Mouse (Mus musculus) intestine, embryonic 14.5 days (tissue): ENCODE results near the gene Ikzf3. TPM values are rescaled to one million over a fixed set of nuclear protein-coding genes. Genes with fewer than 3 reads are reported as not detected.
A peak's percentile ranks its signal among the peaks of the same experiment; 100 is the strongest.

Experiments used
- ATAC-seq: fragments of 200-750 bp; cut with Nextera tagmentation; replicated peaks from 2 replicates; pipeline ENCODE4 v1.8.0; 2017; ENCODE audit warnings: low read depth, moderate number of reproducible peaks, moderate TSS enrichment, moderate library complexity; ENCODE audit not compliant: low FRiP score, low TSS enrichment
- DNase-seq: peaks from one replicate; pipeline ENCODE4 v3.0.0-alpha.2; 2018; ENCODE audit warnings: low spot score
- H3K27ac ChIP-seq: fragments of 300-500 bp; sonication (generic); 2 replicates; pipeline ENCODE4 v1.5.1; 2014; ENCODE audit warnings: low read depth, mild to moderate bottlenecking, control low read depth
- H3K27me3 ChIP-seq: fragments of 300-500 bp; sonication (generic); replicated peaks from 2 replicates; pipeline ENCODE4 v1.6.1; 2014; ENCODE audit warnings: low read length, control low read depth; ENCODE audit not compliant: control insufficient read depth, insufficient read depth
- H3K36me3 ChIP-seq: fragments of 300-500 bp; sonication (generic); 2 replicates; pipeline ENCODE4 v1.6.1; 2014; ENCODE audit warnings: low read length, control low read depth; ENCODE audit not compliant: control insufficient read depth, insufficient read depth
- H3K4me1 ChIP-seq: fragments of 300-500 bp; sonication (generic); replicated peaks from 2 replicates; pipeline ENCODE4 v1.6.1; 2014; ENCODE audit warnings: low read length, control low read depth, mixed read lengths; ENCODE audit not compliant: control insufficient read depth, insufficient read depth
- H3K4me2 ChIP-seq: fragments of 300-500 bp; sonication (generic); 2 replicates; pipeline ENCODE4 v1.6.1; 2014; ENCODE audit warnings: low read length
- H3K4me3 ChIP-seq: fragments of 300-500 bp; sonication (generic); 2 replicates; pipeline ENCODE4 v1.5.1; 2014; ENCODE audit warnings: low read depth, low read length, control low read depth, mixed read lengths
- H3K9ac ChIP-seq: fragments of 300-500 bp; sonication (generic); 2 replicates; pipeline ENCODE4 v1.6.1; 2014; ENCODE audit warnings: mild to moderate bottlenecking, low read length
- H3K9me3 ChIP-seq: fragments of 300-500 bp; sonication (generic); 2 replicates; pipeline ENCODE4 v1.6.1; 2016; ENCODE audit warnings: low read length, control low read depth; ENCODE audit not compliant: control insufficient read depth
- WGBS: fragments of 180-500 bp; shearing (Covaris S2); extraction: QIAGEN DNeasy Blood & Tissue Kit; methylation state at CpG from one replicate; pipeline ENCODE4 v1.1.7; 2014; 5-methylcytosine and 5-hydroxymethylcytosine counted together
- polyA plus RNA-seq: library from polyadenylated mRNA; unstranded; fragments of >200 nt; fragmentation: Nextera tagmentation; extraction: Ambion mirVana; gene quantifications from 2 replicates; pipeline ENCODE4 v1.2.1, GENCODE M21; 2014

The Ikzf3 gene
- polyA plus RNA-seq, 1 experiment from 2014 or later: 0.19 TPM

- Histone ChIP-seq H3K4me2 (no peak overlapping the region), H3K27me3 (peaks cover 12% of the 10 kb centered on the region), H3K9me3 (no peaks in the 10 kb centered on the region), H3K27ac (no peak overlapping the region), H3K4me1 (no peaks in the 10 kb centered on the region), H3K36me3 (no peaks in the 10 kb centered on the region), H3K4me3 (no peak overlapping the region), H3K9ac (no peak overlapping the region)
- no peak for ATAC-seq
- DNase-seq: no peak
- 84% methylated on average over 9 of the region's 9 CpGs for WGBS
Measured at GRCm38 (mm10) chr11:98463911-98464310, 81.9 kb downstream of the Ikzf3 start.

- H3K4me3 ChIP-seq: no peak overlapping the region
- ATAC-seq: no peak
- no peak for DNase-seq
- no peaks in the 10 kb centered on the region for H3K9me3 ChIP-seq
- H3K4me1 ChIP-seq: peaks cover 6% of the 10 kb centered on the region; the same call in 1 of the 2 replicates
- H3K4me2 ChIP-seq: no peak overlapping the region
- H3K27ac ChIP-seq: no peak overlapping the region
- H3K9ac ChIP-seq: no peak overlapping the region
- peaks cover 20% of the 10 kb centered on the region for H3K27me3 ChIP-seq
- WGBS: 86% methylated on average over 6 of the region's 6 CpGs
- no peaks in the 10 kb centered on the region for H3K36me3 ChIP-seq
Measured at GRCm38 (mm10) chr11:98462255-98462654, 83.6 kb downstream of the Ikzf3 start.

GRCm38 (mm10) chr11:98461109-98461720 lies 84.6 kb downstream of the Ikzf3 start:
- Histone ChIP-seq H3K36me3 (no peaks in the 10 kb centered on the region), H3K27ac (no peak overlapping the region), H3K4me1 (peaks cover 6% of the 10 kb centered on the region; the same call in 1 of the 2 replicates), H3K27me3 (peaks cover 20% of the 10 kb centered on the region), H3K9ac (no peak overlapping the region), H3K4me2 (no peak overlapping the region), H3K4me3 (no peak overlapping the region), H3K9me3 (no peaks in the 10 kb centered on the region)
- no peak for DNase-seq
- 57% methylated on average over 6 of the region's 6 CpGs for WGBS
- ATAC-seq: no peak

GRCm38 (mm10) chr11:98459860-98460259 lies 86.0 kb downstream of the Ikzf3 start:
- no peak overlapping the region for H3K27ac ChIP-seq
- no peak overlapping the region for H3K4me3 ChIP-seq
- peaks cover 20% of the 10 kb centered on the region for H3K27me3 ChIP-seq
- peaks cover 6% of the 10 kb centered on the region; the same call in 1 of the 2 replicates for H3K4me1 ChIP-seq
- no peak overlapping the region for H3K9ac ChIP-seq
- H3K36me3 ChIP-seq: peaks cover 3% of the 10 kb centered on the region; the same call in 1 of the 2 replicates
- H3K4me2 ChIP-seq: no peak overlapping the region
- DNase-seq: no peak
- WGBS: 80% methylated on average over 9 of the region's 9 CpGs
- no peaks in the 10 kb centered on the region for H3K9me3 ChIP-seq
- ATAC-seq: no peak

- WGBS: 26% methylated on average over 11 of the region's 11 CpGs
- Histone ChIP-seq H3K4me2 (no peak overlapping the region), H3K4me3 (no peak overlapping the region), H3K36me3 (peaks cover 3% of the 10 kb centered on the region; the same call in 1 of the 2 replicates), H3K9ac (no peak overlapping the region), H3K9me3 (no peaks in the 10 kb centered on the region), H3K27me3 (peaks cover 20% of the 10 kb centered on the region), H3K4me1 (peaks cover 6% of the 10 kb centered on the region; the same call in 1 of the 2 replicates), H3K27ac (no peak overlapping the region)
- DNase-seq: no peak
- no peak for ATAC-seq
Measured at GRCm38 (mm10) chr11:98459071-98459741, 86.6 kb downstream of the Ikzf3 start.

DNA sequence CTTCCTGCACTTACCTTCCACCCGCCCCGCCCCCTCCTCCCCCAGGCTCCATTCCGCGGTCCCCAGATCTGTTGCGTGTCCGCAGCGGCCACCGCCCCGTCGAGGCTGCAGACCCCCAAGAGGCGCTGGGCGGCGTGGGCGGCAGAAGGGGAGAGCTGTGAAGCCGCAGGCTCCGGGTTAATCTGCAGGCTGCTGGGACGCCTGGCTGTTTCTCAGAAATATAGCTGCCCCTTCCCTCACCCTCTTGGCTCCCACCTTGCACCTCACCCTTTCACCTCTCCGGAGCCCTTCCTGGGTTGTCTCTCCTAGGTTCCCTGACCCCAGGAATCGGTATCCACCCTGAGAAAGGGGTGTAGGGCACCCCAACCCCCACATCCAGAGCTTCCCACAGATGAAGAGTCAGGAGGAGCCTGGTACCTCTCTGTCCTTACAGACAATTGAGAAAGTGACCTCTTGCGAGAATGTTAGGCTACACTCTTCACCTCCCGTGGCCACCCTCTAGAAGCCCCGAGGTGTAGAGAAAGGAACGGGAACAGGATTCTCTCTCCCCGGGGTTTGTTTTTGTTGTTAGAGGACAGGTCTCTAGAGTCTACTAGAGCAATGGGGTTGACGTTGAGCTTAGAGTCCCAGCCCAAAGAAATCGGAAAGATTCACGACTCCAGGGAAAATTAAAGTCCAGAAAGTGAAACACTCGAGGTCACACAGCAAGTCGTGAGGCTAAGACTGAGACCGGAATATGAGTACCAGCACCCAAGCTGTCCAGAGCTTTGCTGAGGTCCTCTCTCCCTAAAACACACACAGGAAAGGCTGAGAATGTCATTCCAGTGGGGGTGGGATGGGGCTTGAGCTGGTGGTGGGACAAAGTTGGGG lies 87.5 kb downstream of the Ikzf3 start:
- no peak overlapping the region for H3K27ac ChIP-seq
- H3K9me3 ChIP-seq: no peaks in the 10 kb centered on the region
- ATAC-seq (no peak; the same call in none of the 2 replicates), DNase-seq (peak; percentile 66)
- H3K4me1 ChIP-seq: peaks cover 6% of the 10 kb centered on the region; the same call in 1 of the 2 replicates
- H3K9ac ChIP-seq: peak overlapping the region; percentile 49
- 4% methylated on average over 28 of the region's 30 CpGs for WGBS
- peak overlapping the region; percentile 53 for H3K4me3 ChIP-seq
- H3K27me3 ChIP-seq: peaks cover 20% of the 10 kb centered on the region
- H3K36me3 ChIP-seq: peaks cover 3% of the 10 kb centered on the region; the same call in 1 of the 2 replicates
- peak overlapping the region; percentile 67 for H3K4me2 ChIP-seq

DNA sequence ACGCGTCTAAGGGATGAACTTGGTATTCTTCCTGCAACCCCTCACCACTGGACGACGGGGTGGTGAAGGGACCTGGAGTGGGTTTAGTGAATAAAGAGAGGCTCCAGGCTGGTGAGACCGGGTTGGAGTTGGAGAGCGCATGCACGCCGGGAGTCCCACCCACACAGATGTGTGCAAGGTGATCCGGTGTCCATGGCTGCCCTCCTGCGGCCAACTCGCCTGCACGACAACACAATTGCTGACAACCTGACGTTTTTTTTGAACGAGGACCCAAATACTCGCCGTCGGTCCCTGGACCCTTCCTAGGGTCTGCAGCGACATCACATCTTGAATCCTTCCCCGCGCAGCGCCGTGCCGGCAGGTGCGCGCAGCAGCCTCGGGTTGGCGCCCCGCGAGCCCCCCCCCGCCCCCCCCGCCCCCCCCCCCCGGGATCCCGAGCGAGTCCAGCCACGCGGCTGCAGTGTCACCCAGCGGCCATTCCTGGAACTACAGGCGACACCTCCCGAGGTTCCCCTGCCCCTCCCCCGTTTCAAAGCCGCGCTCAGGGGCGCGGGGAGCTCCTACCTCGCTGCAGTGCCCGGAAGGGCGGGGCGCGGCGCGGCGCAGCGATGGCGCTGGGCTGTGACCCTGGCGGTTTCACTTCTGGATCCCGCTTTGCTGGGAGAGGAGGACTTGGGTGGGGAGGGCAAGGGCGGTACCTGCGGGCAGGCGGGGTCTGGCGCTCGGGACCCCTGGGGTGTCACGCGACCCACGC lies 88.3 kb downstream of the Ikzf3 start:
- H3K9me3 ChIP-seq: no peaks in the 10 kb centered on the region
- H3K9ac ChIP-seq: peak overlapping the region; percentile 49
- H3K4me2 ChIP-seq: peak overlapping the region; percentile 67
- peak; percentile 89 for ATAC-seq
- H3K4me1 ChIP-seq: peaks cover 6% of the 10 kb centered on the region; the same call in 1 of the 2 replicates
- H3K36me3 ChIP-seq: peaks cover 3% of the 10 kb centered on the region; the same call in 1 of the 2 replicates
- under 1% methylated on average over 52 of the region's 64 CpGs for WGBS
- H3K27ac ChIP-seq: no peak overlapping the region
- peak; percentile 98 for DNase-seq
- peaks cover 20% of the 10 kb centered on the region for H3K27me3 ChIP-seq
- H3K4me3 ChIP-seq: peak overlapping the region; percentile 53

- no peaks in the 10 kb centered on the region for H3K9me3 ChIP-seq
- DNase-seq: no peak
- peak overlapping the region; percentile 67 for H3K4me2 ChIP-seq
- H3K27ac ChIP-seq: no peak overlapping the region
- WGBS: 21% methylated on average over 9 of the region's 9 CpGs
- peaks cover 3% of the 10 kb centered on the region; the same call in 1 of the 2 replicates for H3K36me3 ChIP-seq
- peaks cover 20% of the 10 kb centered on the region for H3K27me3 ChIP-seq
- peak; percentile 0 for ATAC-seq
- peak overlapping the region; percentile 53 for H3K4me3 ChIP-seq
- peak overlapping the region; percentile 49; the same call in 1 of the 2 replicates for H3K9ac ChIP-seq
- peaks cover 6% of the 10 kb centered on the region; the same call in 1 of the 2 replicates for H3K4me1 ChIP-seq
Measured at GRCm38 (mm10) chr11:98456945-98457344, 88.9 kb downstream of the Ikzf3 start.
